Mouse (Mus musculus) kidney, embryonic 15.5 days (tissue): ENCODE results near the gene Aig1. TPM values are rescaled to one million over a fixed set of nuclear protein-coding genes. Genes with fewer than 3 reads are reported as not detected.

Experiments
- ATAC-seq: fragments of 200-750 bp; cut with Nextera tagmentation; replicated peaks from 2 replicates; pipeline ENCODE4 v1.8.0; 2017; ENCODE audit warnings: moderate TSS enrichment; ENCODE audit not compliant: low FRiP score
- H3K27ac ChIP-seq: fragments of 300-500 bp; sonication (generic); 2 replicates; pipeline ENCODE4 v1.5.1; 2015; ENCODE audit warnings: mild to moderate bottlenecking, inconsistent platforms
- H3K27me3 ChIP-seq: fragments of 300-500 bp; sonication (generic); 2 replicates; pipeline ENCODE4 v1.6.1; 2015; ENCODE audit warnings: inconsistent platforms
- H3K36me3 ChIP-seq: fragments of 300-500 bp; sonication (generic); 2 replicates; pipeline ENCODE4 v1.6.1; 2015; ENCODE audit warnings: inconsistent platforms
- H3K4me1 ChIP-seq: fragments of 300-500 bp; sonication (generic); 2 replicates; pipeline ENCODE4 v1.6.1; 2015; ENCODE audit warnings: inconsistent platforms
- H3K4me2 ChIP-seq: fragments of 300-500 bp; sonication (generic); 2 replicates; pipeline ENCODE4 v1.6.1; 2015; ENCODE audit warnings: moderate library complexity, mild to moderate bottlenecking, inconsistent platforms
- H3K4me3 ChIP-seq: fragments of 300-500 bp; sonication (generic); replicated peaks from 2 replicates; pipeline ENCODE4 v1.5.1; 2015; ENCODE audit warnings: mild to moderate bottlenecking, inconsistent platforms
- H3K9ac ChIP-seq: fragments of 300-500 bp; sonication (generic); 2 replicates; pipeline ENCODE4 v1.6.1; 2015; ENCODE audit warnings: mild to moderate bottlenecking, inconsistent platforms
- H3K9me3 ChIP-seq: fragments of 300-500 bp; sonication (generic); replicated peaks from 2 replicates; pipeline ENCODE4 v1.6.1; 2016; ENCODE audit warnings: inconsistent platforms
- WGBS: fragments of 180-500 bp; shearing (Covaris S2); methylation state at CpG from one replicate; pipeline ENCODE4 v1.1.7; 2015; ENCODE audit warnings: mixed read lengths; 5-methylcytosine and 5-hydroxymethylcytosine counted together
- polyA plus RNA-seq: library from polyadenylated mRNA; unstranded; fragments of >200 nt; fragmentation: Nextera tagmentation; extraction: Ambion mirVana; gene quantifications from 2 replicates; pipeline ENCODE4 v1.2.1, GENCODE M21; 2015

The Aig1 gene
- polyA plus RNA-seq, 1 experiment from 2014 or later: 46.1 TPM

- Histone ChIP-seq H3K27me3 (no peaks in the 10 kb centered on the region), H3K36me3 (no peaks in the 10 kb centered on the region), H3K9me3 (no peaks in the 10 kb centered on the region), H3K4me1 (peaks cover 2% of the 10 kb centered on the region), H3K4me2 (no peak overlapping the region), H3K9ac (no peak overlapping the region), H3K4me3 (no peak overlapping the region), H3K27ac (no peak overlapping the region)
- 84% methylated on average over 10 of the region's 10 CpGs for WGBS
- ATAC-seq: no peak
These were observed 5.7 kb upstream of the Aig1 start for GRCm38 (mm10) chr10:13874301-13875037.

GRCm38 (mm10) chr10:13870531-13870930, 1.8 kb upstream of the Aig1 start:
- no peak overlapping the region for H3K27ac ChIP-seq
- H3K36me3 ChIP-seq: no peaks in the 10 kb centered on the region
- H3K9ac ChIP-seq: no peak overlapping the region
- no peak overlapping the region for H3K4me2 ChIP-seq
- 84% methylated on average over 3 of the region's 3 CpGs for WGBS
- H3K4me3 ChIP-seq: no peak overlapping the region
- no peaks in the 10 kb centered on the region for H3K27me3 ChIP-seq
- ATAC-seq: no peak
- H3K9me3 ChIP-seq: no peaks in the 10 kb centered on the region
- H3K4me1 ChIP-seq: peaks cover 16% of the 10 kb centered on the region

- H3K9me3 ChIP-seq: no peaks in the 10 kb centered on the region
- H3K4me3 ChIP-seq: peak overlapping the region; percentile 80
- 20% methylated on average over 13 of the region's 13 CpGs for WGBS
- H3K27ac ChIP-seq: peak overlapping the region; percentile 68
- H3K4me2 ChIP-seq: peak overlapping the region; percentile 85
- H3K36me3 ChIP-seq: no peaks in the 10 kb centered on the region
- no peak for ATAC-seq
- no peaks in the 10 kb centered on the region for H3K27me3 ChIP-seq
- peaks cover 16% of the 10 kb centered on the region for H3K4me1 ChIP-seq
- peak overlapping the region; percentile 75; the same call in 1 of the 2 replicates for H3K9ac ChIP-seq
These were observed 699 bp upstream of the Aig1 start for GRCm38 (mm10) chr10:13869322-13870035.

- H3K36me3 ChIP-seq: no peaks in the 10 kb centered on the region
- 57% methylated on average over 4 of the region's 4 CpGs for WGBS
- H3K9me3 ChIP-seq: no peaks in the 10 kb centered on the region
These were observed 2.4 kb downstream of the Aig1 start for GRCm38 (mm10) chr10:13866391-13866790.

GRCm38 (mm10) chr10:13861115-13861909, 7.5 kb downstream of the Aig1 start:
- H3K36me3 ChIP-seq: no peaks in the 10 kb centered on the region
- no peak overlapping the region for H3K9ac ChIP-seq
- peak overlapping the region; percentile 37 for H3K4me2 ChIP-seq
- 39% methylated on average over 11 of the region's 11 CpGs for WGBS
- H3K4me1 ChIP-seq: peaks cover 10% of the 10 kb centered on the region; the same call in 1 of the 2 replicates
- H3K9me3 ChIP-seq: no peaks in the 10 kb centered on the region
- H3K27me3 ChIP-seq: no peaks in the 10 kb centered on the region
- ATAC-seq: peak; percentile 83
- H3K4me3 ChIP-seq: 0 out of 2 replicates have a peak overlapping the region, but pooled peaks have one; percentile 2
- 0 out of 2 replicates have a peak overlapping the region, but pooled peaks have one; percentile 48 for H3K27ac ChIP-seq

More at GRCm38 (mm10) chr10:13866391-13866790, 2.4 kb downstream of the Aig1 start:
- Histone ChIP-seq H3K27me3 (no peaks in the 10 kb centered on the region), H3K4me2 (no peak overlapping the region), H3K9ac (no peak overlapping the region), H3K27ac (no peak overlapping the region), H3K4me3 (no peak overlapping the region), H3K4me1 (peaks cover 22% of the 10 kb centered on the region)
- ATAC-seq: no peak

- peaks cover 6% of the 10 kb centered on the region; the same call in 1 of the 2 replicates for H3K4me1 ChIP-seq
- no peaks in the 10 kb centered on the region for H3K36me3 ChIP-seq
- no peak overlapping the region for H3K9ac ChIP-seq
- WGBS: 69% methylated on average over 7 of the region's 7 CpGs
- H3K27ac ChIP-seq: no peak overlapping the region
- no peak overlapping the region for H3K4me2 ChIP-seq
- H3K27me3 ChIP-seq: no peaks in the 10 kb centered on the region
- no peak overlapping the region for H3K4me3 ChIP-seq
- no peak for ATAC-seq
- H3K9me3 ChIP-seq: no peaks in the 10 kb centered on the region
These were observed 12.3 kb downstream of the Aig1 start for GRCm38 (mm10) chr10:13856438-13856837.

- Histone ChIP-seq H3K9me3 (no peaks in the 10 kb centered on the region), H3K9ac (no peak overlapping the region), H3K36me3 (no peaks in the 10 kb centered on the region), H3K4me3 (no peak overlapping the region), H3K27ac (no peak overlapping the region), H3K27me3 (no peaks in the 10 kb centered on the region), H3K4me2 (no peak overlapping the region), H3K4me1 (peaks cover under 1% of the 10 kb centered on the region; the same call in 1 of the 2 replicates)
- ATAC-seq: no peak
- 86% methylated on average over 7 of the region's 7 CpGs for WGBS
These were observed 12.8 kb downstream of the Aig1 start for GRCm38 (mm10) chr10:13855969-13856368.

- no peak for ATAC-seq
- Histone ChIP-seq H3K4me1 (peaks cover 2% of the 10 kb centered on the region; the same call in 1 of the 2 replicates), H3K4me2 (no peak overlapping the region), H3K9me3 (no peaks in the 10 kb centered on the region), H3K9ac (no peak overlapping the region), H3K27me3 (no peaks in the 10 kb centered on the region), H3K27ac (no peak overlapping the region), H3K4me3 (no peak overlapping the region), H3K36me3 (no peaks in the 10 kb centered on the region)
- 88% methylated on average over 3 of the region's 3 CpGs for WGBS
These were observed 13.7 kb downstream of the Aig1 start for GRCm38 (mm10) chr10:13855111-13855510.

GRCm38 (mm10) chr10:13850071-13850470, 18.7 kb downstream of the Aig1 start:
- 37% methylated on average over 3 of the region's 3 CpGs for WGBS
- ATAC-seq: no peak
- no peaks in the 10 kb centered on the region for H3K9me3 ChIP-seq
- H3K4me1 ChIP-seq: peaks cover 2% of the 10 kb centered on the region; the same call in 1 of the 2 replicates
- no peak overlapping the region for H3K27ac ChIP-seq
- H3K9ac ChIP-seq: no peak overlapping the region
- no peak overlapping the region for H3K4me3 ChIP-seq
- no peak overlapping the region for H3K4me2 ChIP-seq
- no peaks in the 10 kb centered on the region for H3K36me3 ChIP-seq
- H3K27me3 ChIP-seq: no peaks in the 10 kb centered on the region

- WGBS: 67% methylated on average over 2 of the region's 2 CpGs
- no peak overlapping the region for H3K4me3 ChIP-seq
- no peak for ATAC-seq
- no peak overlapping the region for H3K4me2 ChIP-seq
- no peak overlapping the region for H3K9ac ChIP-seq
- no peak overlapping the region for H3K27ac ChIP-seq
- H3K27me3 ChIP-seq: no peaks in the 10 kb centered on the region
- peaks cover 2% of the 10 kb centered on the region; the same call in 1 of the 2 replicates for H3K4me1 ChIP-seq
- H3K9me3 ChIP-seq: no peaks in the 10 kb centered on the region
- H3K36me3 ChIP-seq: no peaks in the 10 kb centered on the region
These were observed 19.6 kb downstream of the Aig1 start for GRCm38 (mm10) chr10:13849205-13849604.

- no peaks in the 10 kb centered on the region for H3K4me1 ChIP-seq
- no peak overlapping the region for H3K4me2 ChIP-seq
- H3K9me3 ChIP-seq: no peaks in the 10 kb centered on the region
- 57% methylated on average over 4 of the region's 4 CpGs for WGBS
- H3K27me3 ChIP-seq: no peaks in the 10 kb centered on the region
- H3K36me3 ChIP-seq: no peaks in the 10 kb centered on the region
- no peak overlapping the region for H3K9ac ChIP-seq
- H3K27ac ChIP-seq: no peak overlapping the region
- no peak for ATAC-seq
- no peak overlapping the region for H3K4me3 ChIP-seq
These were observed 23.9 kb downstream of the Aig1 start for GRCm38 (mm10) chr10:13844864-13845263.
